Mouse (Mus musculus) brain, embryonic 14.5 days (tissue): ENCODE data around the gene Akip1. TPM values are rescaled to one million over a fixed set of nuclear protein-coding genes. Genes with fewer than 3 reads are reported as not detected.
A peak's percentile ranks its signal among the peaks of the same experiment; 100 is the strongest.

ENCODE experiments used
- DNase-seq: peaks from one replicate; pipeline ENCODE4 v3.0.0-alpha.2; 2011; ENCODE audit warnings: low read depth
- CTCF ChIP-seq: fragments of 200-500 bp; IDR thresholded peaks from 2 replicates; pipeline ENCODE4 v1.5.1; 2012; ENCODE audit warnings: inconsistent platforms, mild to moderate bottlenecking, moderate library complexity, borderline replicate concordance; ENCODE audit not compliant: insufficient read depth, insufficient read length; ENCODE audit errors: extremely low read depth
- POLR2A ChIP-seq: fragments of 200-500 bp; IDR thresholded peaks from 2 replicates; pipeline ENCODE4 v1.6.1; 2012; ENCODE audit warnings: mild to moderate bottlenecking, inconsistent platforms, borderline replicate concordance; ENCODE audit not compliant: poor library complexity, insufficient read depth, insufficient read length, severe bottlenecking; ENCODE audit errors: extremely low read depth
- polyA plus RNA-seq: library from polyadenylated mRNA; depleted of rRNA; stranded (reverse); fragments of >200 nt; gene quantifications from 2 replicates; pipeline ENCODE4 v1.2.3, GENCODE M21; 2012

Gene Akip1
- polyA plus RNA-seq, 1 experiment = 11.1 TPM

DNA sequence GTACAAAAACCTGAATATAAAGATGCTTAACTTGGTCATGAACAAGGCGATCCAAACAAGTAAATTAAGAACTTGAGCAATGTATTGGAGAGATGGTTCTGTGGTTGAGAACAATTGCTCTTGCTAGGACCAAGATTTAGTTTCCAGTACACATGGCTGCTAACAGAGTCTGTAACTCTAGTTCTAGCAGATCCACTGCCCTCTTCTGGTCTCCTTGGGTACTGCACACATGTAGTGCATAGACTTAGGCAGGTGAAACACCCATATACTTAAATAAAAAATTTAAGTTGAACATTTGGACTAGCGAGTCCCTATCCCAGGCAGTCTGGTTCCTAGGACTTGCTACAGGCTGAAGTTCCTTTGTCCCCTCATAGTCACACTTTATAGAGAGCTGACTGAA, 19.1 kb downstream of the Akip1 start:
- no peak for DNase-seq
- TF ChIP-seq POLR2A (no peak), CTCF (peak; percentile 31; the same call in 1 of the 2 replicates)

- TF ChIP-seq POLR2A = no peak
- no peak for DNase-seq
Measured at GRCm38 (mm10) chr7:109723114-109723513, 19.6 kb downstream of the Akip1 start.

GRCm38 (mm10) chr7:109723697-109724096, 20.2 kb downstream of the Akip1 start, which contains the start of gene BC051019:
BC051019 (minus strand) TSS chr7:109723850.
- no peak for DNase-seq
- TF ChIP-seq CTCF (no peak), POLR2A (no peak)

- DNase-seq = no peak
- TF ChIP-seq CTCF (no peak), POLR2A (no peak)
Measured at GRCm38 (mm10) chr7:109731626-109732025, 28.1 kb downstream of the Akip1 start, which contains the start of gene Ascl3. Ascl3 (minus strand) TSS chr7:109731726.

DNA sequence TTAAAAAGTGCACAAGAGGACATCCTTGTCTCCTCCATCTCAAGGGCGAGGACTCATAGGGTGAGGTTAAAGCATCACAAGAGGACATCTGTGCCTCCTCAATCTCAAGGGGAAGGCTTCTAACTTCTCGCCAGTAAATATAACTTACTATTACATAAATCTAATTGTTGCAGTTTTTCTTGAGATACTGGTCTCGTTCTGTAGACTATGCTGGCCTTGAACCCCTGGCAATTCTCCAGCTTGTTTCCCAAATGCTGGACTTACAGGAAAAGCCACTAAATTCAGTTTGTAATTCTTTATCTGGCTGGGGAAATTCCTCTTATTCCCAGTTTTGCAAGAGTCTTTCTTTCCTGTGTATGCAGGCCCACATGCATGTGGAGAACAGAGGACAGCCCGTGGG, 31.3 kb downstream of the Akip1 start:
- TF ChIP-seq POLR2A (no peak), CTCF (no peak)
- no peak for DNase-seq

DNA sequence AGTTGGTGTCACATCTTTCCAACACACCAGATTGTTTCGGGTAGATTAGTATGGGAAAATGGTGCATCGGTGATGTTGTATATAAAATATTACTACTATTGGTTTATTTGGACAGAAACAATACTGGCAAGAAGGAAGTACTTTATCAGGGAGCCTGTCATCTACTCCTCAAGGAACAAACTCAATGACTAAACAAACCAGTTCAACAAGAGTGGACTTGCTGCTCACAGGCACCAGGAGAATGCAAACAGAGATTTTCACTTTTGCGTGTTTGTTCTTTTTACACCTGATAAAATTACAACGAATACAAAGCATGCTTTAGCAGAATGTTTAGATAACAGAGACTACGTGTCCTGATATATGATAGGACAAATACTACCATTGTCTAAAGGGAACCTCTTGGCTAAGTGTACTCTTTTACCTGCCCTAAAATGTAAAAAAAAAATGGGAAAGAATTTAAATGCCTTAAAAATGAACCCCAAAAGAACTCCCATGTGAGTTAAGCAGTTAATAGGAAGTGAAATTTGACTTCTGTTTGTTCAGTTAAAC, 36.4 kb downstream of the Akip1 start:
- no peak for TF ChIP-seq CTCF
- no peak for DNase-seq

DNA sequence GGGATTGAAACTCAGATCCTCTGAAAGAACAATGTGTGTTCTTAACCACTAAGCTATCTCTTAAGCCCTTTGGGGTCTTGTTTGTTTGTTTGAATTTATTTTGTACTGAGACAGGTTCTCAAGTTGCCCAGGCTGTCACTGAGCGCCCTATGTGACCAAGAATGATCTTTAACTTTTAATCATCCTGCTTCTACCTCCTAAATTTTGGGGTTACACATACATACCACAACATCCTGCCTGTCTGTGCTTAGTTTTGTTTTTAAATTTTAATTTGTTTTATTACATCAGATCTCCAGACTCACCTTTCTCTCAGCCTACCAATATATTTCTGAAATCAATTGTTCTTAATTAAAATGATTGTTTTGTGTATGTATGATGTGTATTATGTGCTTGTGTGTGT, 37.6 kb downstream of the Akip1 start:
- TF ChIP-seq POLR2A (no peak), CTCF (no peak)
- no peak for DNase-seq

DNA sequence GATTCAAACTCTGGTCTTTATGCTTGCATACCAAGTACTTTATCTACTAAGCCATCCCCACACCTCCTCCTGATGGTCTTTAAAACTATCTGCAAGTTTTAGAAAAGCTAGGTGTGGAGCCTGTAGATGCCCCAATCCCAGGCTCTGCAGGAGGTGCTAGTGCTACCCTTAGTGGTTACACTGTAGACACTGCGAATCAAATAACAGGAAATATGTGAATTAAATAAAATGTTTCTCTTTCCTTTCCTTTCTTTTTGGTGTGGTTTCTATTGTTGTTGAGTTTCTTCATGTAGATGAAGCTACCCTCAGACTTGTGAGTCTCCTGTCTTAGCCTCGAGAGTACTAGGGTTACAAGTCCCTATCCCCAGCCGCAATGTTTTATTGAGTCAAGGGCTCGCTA, 38.2 kb downstream of the Akip1 start:
- DNase-seq = no peak
- TF ChIP-seq CTCF (no peak), POLR2A (no peak)

GRCm38 (mm10) chr7:109747747-109748146, 44.3 kb downstream of the Akip1 start:
- peak; percentile 1 for DNase-seq
- TF ChIP-seq CTCF (no peak), POLR2A (no peak)

- TF ChIP-seq POLR2A (no peak), CTCF (no peak)
- peak; percentile 5 for DNase-seq
Measured at GRCm38 (mm10) chr7:109751427-109752007, 48.0 kb downstream of the Akip1 start.

DNA sequence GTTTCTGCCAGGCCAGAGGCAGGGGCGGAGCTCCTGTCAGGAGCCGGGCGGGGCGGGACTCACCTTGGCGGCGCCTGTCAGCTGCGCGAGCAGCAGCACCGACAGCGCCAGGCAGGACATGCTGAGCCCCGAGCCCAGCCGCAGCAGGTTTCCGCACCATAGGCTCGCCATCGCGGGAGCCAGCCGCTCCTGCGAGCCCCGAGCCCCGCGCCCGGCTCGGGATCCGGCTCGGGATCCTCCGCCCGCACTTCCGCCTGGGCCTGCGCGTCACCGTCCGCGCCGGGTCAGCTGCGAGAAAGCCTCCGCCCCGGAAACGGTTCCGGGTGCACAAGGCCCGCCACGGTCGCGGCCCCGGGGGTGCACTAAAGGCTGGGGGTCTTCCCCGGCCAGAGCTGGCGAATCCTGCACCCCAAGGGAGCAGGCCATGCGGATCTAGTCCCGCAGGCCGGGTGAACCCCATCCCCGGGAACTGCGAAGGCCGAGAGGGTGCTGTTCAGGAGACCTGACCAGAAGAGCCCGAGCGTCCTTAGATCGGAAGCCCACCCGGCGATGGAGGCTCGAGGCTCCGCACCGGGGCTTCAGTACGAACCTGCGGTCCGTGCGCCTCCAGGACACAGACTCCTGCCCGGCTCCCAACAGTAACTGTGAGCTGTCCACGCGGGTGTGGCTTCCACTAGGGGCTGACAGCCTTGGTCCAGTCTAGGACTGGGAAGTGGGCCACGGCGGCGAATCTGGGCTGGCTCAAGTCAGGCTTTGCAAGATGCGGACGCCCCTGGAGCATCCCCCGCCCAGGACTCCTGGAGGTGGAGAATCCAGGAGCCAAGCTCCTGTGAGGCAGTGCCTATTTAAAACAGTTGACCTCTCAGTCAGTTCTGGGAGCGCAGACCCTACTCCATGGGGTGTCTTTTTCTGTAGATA, 48.8 kb downstream of the Akip1 start, which contains the start of gene Tmem9b:
Gene Tmem9b (minus strand): TSS at position 868 of the 918 bp plus-strand sequence.
- peak; percentile 88 for DNase-seq
- TF ChIP-seq POLR2A (peak; percentile 90), CTCF (no peak)
